Mouse (Mus musculus) liver, embryonic 13.5 days (tissue): ENCODE data around the gene Zfhx3. TPM values are rescaled to one million over a fixed set of nuclear protein-coding genes. Genes with fewer than 3 reads are reported as not detected.

Source experiments
- ATAC-seq: fragments of 200-750 bp; cut with Nextera tagmentation; 2 replicates; pipeline ENCODE4 v1.8.0; 2017; ENCODE audit warnings: low read depth, mild to moderate bottlenecking, moderate number of reproducible peaks, moderate library complexity
- DNase-seq: peaks from one replicate; pipeline ENCODE4 v3.0.0; 2022
- H3K27ac ChIP-seq: fragments of 300-500 bp; sonication (generic); 2 replicates; pipeline ENCODE4 v1.5.1; 2015; ENCODE audit warnings: moderate library complexity, mild to moderate bottlenecking, inconsistent platforms
- H3K27me3 ChIP-seq: fragments of 300-500 bp; sonication (generic); 2 replicates; pipeline ENCODE4 v1.6.1; 2015; ENCODE audit warnings: mild to moderate bottlenecking, inconsistent platforms
- H3K36me3 ChIP-seq: fragments of 300-500 bp; sonication (generic); 2 replicates; pipeline ENCODE4 v1.6.1; 2015; ENCODE audit warnings: mild to moderate bottlenecking, inconsistent platforms
- H3K4me1 ChIP-seq: fragments of 300-500 bp; sonication (generic); replicated peaks from 2 replicates; pipeline ENCODE4 v1.6.1; 2015; ENCODE audit warnings: inconsistent platforms
- H3K4me2 ChIP-seq: fragments of 300-500 bp; sonication (generic); 2 replicates; pipeline ENCODE4 v1.6.1; 2015; ENCODE audit warnings: inconsistent platforms, mild to moderate bottlenecking, moderate library complexity
- H3K4me3 ChIP-seq: fragments of 300-500 bp; sonication (generic); replicated peaks from 2 replicates; pipeline ENCODE4 v1.5.1; 2015; ENCODE audit warnings: mild to moderate bottlenecking, inconsistent platforms
- H3K9ac ChIP-seq: fragments of 300-500 bp; sonication (generic); 2 replicates; pipeline ENCODE4 v1.6.1; 2015; ENCODE audit warnings: mild to moderate bottlenecking, inconsistent platforms
- H3K9me3 ChIP-seq: fragments of 300-500 bp; sonication (generic); replicated peaks from 2 replicates; pipeline ENCODE4 v1.6.1; 2016; ENCODE audit warnings: inconsistent platforms
- WGBS: fragments of 180-500 bp; shearing (Covaris S2); methylation state at CpG from one replicate; pipeline ENCODE4 v1.1.7; 2015; ENCODE audit not compliant: insufficient replicate concordance; 5-methylcytosine and 5-hydroxymethylcytosine counted together
- polyA plus RNA-seq: library from polyadenylated mRNA; unstranded; fragments of >200 nt; fragmentation: Nextera tagmentation; extraction: Ambion mirVana; gene quantifications from 2 replicates; pipeline ENCODE4 v1.2.1, GENCODE M21; 2015

Zfhx3 gene
- polyA plus RNA-seq, 1 experiment from 2014 or later: 1.0 TPM

- ATAC-seq (no peak), DNase-seq (no peak)
- H3K9me3 ChIP-seq: no peaks in the 10 kb centered on the region
- H3K4me2 ChIP-seq: no peak overlapping the region
- H3K4me1 ChIP-seq: no peaks in the 10 kb centered on the region
- H3K27me3 ChIP-seq: no peaks in the 10 kb centered on the region
- no peaks in the 10 kb centered on the region for H3K36me3 ChIP-seq
- H3K9ac ChIP-seq: no peak overlapping the region
- no peak overlapping the region for H3K4me3 ChIP-seq
- H3K27ac ChIP-seq: no peak overlapping the region
- WGBS: 82% methylated on average over 12 of the region's 12 CpGs
Observed at GRCm38 (mm10) chr8:108566035-108566434, 623.6 kb downstream of the Zfhx3 start.

GRCm38 (mm10) chr8:108573295-108574017 lies 631.0 kb downstream of the Zfhx3 start:
- WGBS: 74% methylated on average over 5 of the region's 5 CpGs
- Histone ChIP-seq H3K4me3 (no peak overlapping the region), H3K36me3 (no peaks in the 10 kb centered on the region), H3K27ac (no peak overlapping the region), H3K4me1 (no peaks in the 10 kb centered on the region), H3K27me3 (no peaks in the 10 kb centered on the region), H3K9ac (no peak overlapping the region), H3K4me2 (no peak overlapping the region), H3K9me3 (no peaks in the 10 kb centered on the region)
- ATAC-seq (no peak), DNase-seq (no peak)

GRCm38 (mm10) chr8:108574101-108574500 lies 631.7 kb downstream of the Zfhx3 start:
- Histone ChIP-seq H3K9ac (no peak overlapping the region), H3K27me3 (no peaks in the 10 kb centered on the region), H3K36me3 (no peaks in the 10 kb centered on the region), H3K4me1 (no peaks in the 10 kb centered on the region), H3K4me2 (no peak overlapping the region), H3K27ac (no peak overlapping the region), H3K9me3 (no peaks in the 10 kb centered on the region), H3K4me3 (no peak overlapping the region)
- DNase-seq (no peak), ATAC-seq (no peak)
- 18% methylated on average over 7 of the region's 7 CpGs for WGBS

- Histone ChIP-seq H3K9me3 (no peaks in the 10 kb centered on the region), H3K36me3 (no peaks in the 10 kb centered on the region), H3K9ac (no peak overlapping the region), H3K27ac (no peak overlapping the region), H3K4me3 (no peak overlapping the region), H3K27me3 (no peaks in the 10 kb centered on the region), H3K4me2 (no peak overlapping the region), H3K4me1 (peaks cover 18% of the 10 kb centered on the region)
- WGBS: 55% methylated on average over 7 of the region's 7 CpGs
- DNase-seq (no peak), ATAC-seq (no peak)
Observed at GRCm38 (mm10) chr8:108577571-108577970, 635.1 kb downstream of the Zfhx3 start.

- Histone ChIP-seq H3K27ac (no peak overlapping the region), H3K27me3 (no peaks in the 10 kb centered on the region), H3K36me3 (no peaks in the 10 kb centered on the region), H3K4me2 (no peak overlapping the region), H3K4me3 (no peak overlapping the region), H3K9ac (no peak overlapping the region), H3K4me1 (peaks cover 23% of the 10 kb centered on the region), H3K9me3 (no peaks in the 10 kb centered on the region)
- no peak for DNase-seq
- ATAC-seq: no peak
- WGBS: 72% methylated on average over 10 of the region's 10 CpGs
Observed at GRCm38 (mm10) chr8:108578388-108578787, 635.9 kb downstream of the Zfhx3 start.

GRCm38 (mm10) chr8:108579808-108580207 lies 637.4 kb downstream of the Zfhx3 start:
- no peaks in the 10 kb centered on the region for H3K9me3 ChIP-seq
- WGBS: 70% methylated on average over 9 of the region's 9 CpGs
- no peak overlapping the region for H3K4me2 ChIP-seq
- DNase-seq: no peak
- H3K4me3 ChIP-seq: no peak overlapping the region
- ATAC-seq: no peak
- no peaks in the 10 kb centered on the region for H3K36me3 ChIP-seq
- no peak overlapping the region for H3K9ac ChIP-seq
- H3K4me1 ChIP-seq: peaks cover 23% of the 10 kb centered on the region
- no peak overlapping the region for H3K27ac ChIP-seq
- no peaks in the 10 kb centered on the region for H3K27me3 ChIP-seq

GRCm38 (mm10) chr8:108580364-108580763 lies 637.9 kb downstream of the Zfhx3 start:
- no peaks in the 10 kb centered on the region for H3K36me3 ChIP-seq
- no peak overlapping the region; the same call in 1 of the 2 replicates for H3K27ac ChIP-seq
- 83% methylated on average over 5 of the region's 5 CpGs for WGBS
- H3K4me3 ChIP-seq: no peak overlapping the region
- ATAC-seq (no peak), DNase-seq (no peak)
- H3K27me3 ChIP-seq: no peaks in the 10 kb centered on the region
- no peaks in the 10 kb centered on the region for H3K9me3 ChIP-seq
- H3K4me2 ChIP-seq: no peak overlapping the region
- no peak overlapping the region for H3K9ac ChIP-seq
- peaks cover 23% of the 10 kb centered on the region for H3K4me1 ChIP-seq

GRCm38 (mm10) chr8:108581557-108581956 lies 639.1 kb downstream of the Zfhx3 start:
- DNase-seq (no peak), ATAC-seq (no peak)
- H3K4me3 ChIP-seq: no peak overlapping the region
- H3K4me2 ChIP-seq: no peak overlapping the region
- no peak overlapping the region for H3K9ac ChIP-seq
- H3K4me1 ChIP-seq: peaks cover 23% of the 10 kb centered on the region
- no peak overlapping the region for H3K27ac ChIP-seq
- H3K36me3 ChIP-seq: no peaks in the 10 kb centered on the region
- WGBS: 29% methylated on average over 6 of the region's 6 CpGs
- H3K9me3 ChIP-seq: no peaks in the 10 kb centered on the region
- no peaks in the 10 kb centered on the region for H3K27me3 ChIP-seq

GRCm38 (mm10) chr8:108582251-108582650 lies 639.8 kb downstream of the Zfhx3 start:
- Histone ChIP-seq H3K36me3 (no peaks in the 10 kb centered on the region), H3K27me3 (no peaks in the 10 kb centered on the region), H3K9ac (no peak overlapping the region), H3K4me2 (0 out of 2 replicates have a peak overlapping the region, but pooled peaks have one; percentile 12), H3K4me3 (no peak overlapping the region), H3K9me3 (no peaks in the 10 kb centered on the region), H3K27ac (0 out of 2 replicates have a peak overlapping the region, but pooled peaks have one; percentile 29), H3K4me1 (peaks cover 23% of the 10 kb centered on the region)
- ATAC-seq (peak; percentile 79), DNase-seq (peak; percentile 38)
- 26% methylated on average over 3 of the region's 3 CpGs for WGBS

GRCm38 (mm10) chr8:108583261-108583660 lies 640.8 kb downstream of the Zfhx3 start:
- Histone ChIP-seq H3K27me3 (no peaks in the 10 kb centered on the region), H3K4me3 (no peak overlapping the region), H3K4me2 (no peak overlapping the region), H3K27ac (no peak overlapping the region), H3K9ac (no peak overlapping the region), H3K4me1 (peaks cover 23% of the 10 kb centered on the region), H3K36me3 (no peaks in the 10 kb centered on the region), H3K9me3 (no peaks in the 10 kb centered on the region)
- WGBS: 70% methylated on average over 4 of the region's 4 CpGs
- ATAC-seq: no peak
- no peak for DNase-seq

- peaks cover 23% of the 10 kb centered on the region for H3K4me1 ChIP-seq
- no peak for DNase-seq
- no peaks in the 10 kb centered on the region for H3K9me3 ChIP-seq
Observed at GRCm38 (mm10) chr8:108583867-108584661, 641.6 kb downstream of the Zfhx3 start.

More at GRCm38 (mm10) chr8:108583867-108584661, 641.6 kb downstream of the Zfhx3 start:
- ATAC-seq: no peak
- Histone ChIP-seq H3K4me3 (no peak overlapping the region), H3K4me2 (no peak overlapping the region), H3K27ac (no peak overlapping the region), H3K9ac (no peak overlapping the region), H3K27me3 (no peaks in the 10 kb centered on the region), H3K36me3 (no peaks in the 10 kb centered on the region)
- WGBS: 79% methylated on average over 9 of the region's 9 CpGs
